Mouse (Mus musculus) heart, postnatal 0 days (tissue): ENCODE results near the gene Scn11a. TPM values are rescaled to one million over a fixed set of nuclear protein-coding genes. Genes with fewer than 3 reads are reported as not detected.
A peak's percentile ranks its signal among the peaks of the same experiment; 100 is the strongest.

Experiments used
- ATAC-seq: fragments of 200-750 bp; cut with Nextera tagmentation; 2 replicates; pipeline ENCODE4 v1.8.0; 2017; ENCODE audit warnings: low read depth, moderate number of reproducible peaks, moderate library complexity; ENCODE audit not compliant: insufficient read depth
- DNase-seq: peaks from one replicate; pipeline ENCODE4 v3.0.0-alpha.2; 2016; ENCODE audit warnings: low spot score
- H3K27ac ChIP-seq: fragments of 300-500 bp; sonication (generic); 2 replicates; pipeline ENCODE4 v1.5.1; 2014; ENCODE audit warnings: low read depth, mild to moderate bottlenecking
- H3K27me3 ChIP-seq: fragments of 300-500 bp; sonication (generic); 2 replicates; pipeline ENCODE4 v1.6.1; 2014; ENCODE audit warnings: low read length, mixed read lengths; ENCODE audit not compliant: control insufficient read depth, insufficient read depth
- H3K36me3 ChIP-seq: fragments of 300-500 bp; sonication (generic); replicated peaks from 2 replicates; pipeline ENCODE4 v1.6.1; 2014; ENCODE audit warnings: low read length, mixed read lengths; ENCODE audit not compliant: control insufficient read depth, insufficient read depth
- H3K4me1 ChIP-seq: fragments of 300-500 bp; sonication (generic); 2 replicates; pipeline ENCODE4 v1.6.1; 2014; ENCODE audit warnings: antibody characterized with exemption; ENCODE audit not compliant: control insufficient read depth, insufficient read depth
- H3K4me2 ChIP-seq: fragments of 300-500 bp; sonication (generic); 2 replicates; pipeline ENCODE4 v1.6.1; 2014; ENCODE audit warnings: low read depth, mild to moderate bottlenecking, low read length, moderate library complexity
- H3K4me3 ChIP-seq: fragments of 300-500 bp; sonication (generic); 2 replicates; pipeline ENCODE4 v1.5.1; 2014; ENCODE audit warnings: low read depth, low read length
- H3K9ac ChIP-seq: fragments of 300-500 bp; sonication (generic); replicated peaks from 2 replicates; pipeline ENCODE4 v1.6.1; 2014; ENCODE audit warnings: low read depth, low read length, mixed read lengths
- H3K9me3 ChIP-seq: fragments of 300-500 bp; sonication (generic); replicated peaks from 2 replicates; pipeline ENCODE4 v1.6.1; 2016; ENCODE audit warnings: low read length; ENCODE audit not compliant: control insufficient read depth
- CTCF ChIP-seq: IDR thresholded peaks from 2 replicates; pipeline ENCODE4 v1.5.1; 2016; ENCODE audit warnings: antibody characterized with exemption, control low read depth, low read depth
- EP300 ChIP-seq: IDR thresholded peaks from 2 replicates; pipeline ENCODE4 v1.6.1; 2016; ENCODE audit warnings: antibody characterized with exemption, low read depth
- WGBS: fragments of 180-500 bp; shearing (Covaris S2); extraction: QIAGEN DNeasy Blood & Tissue Kit; methylation state at CpG from one replicate; pipeline ENCODE4 v1.1.7; 2014; 5-methylcytosine and 5-hydroxymethylcytosine counted together
- polyA plus RNA-seq: library from polyadenylated mRNA; unstranded; fragments of >200 nt; fragmentation: Nextera tagmentation; extraction: Ambion mirVana; gene quantifications from 2 replicates; pipeline ENCODE4 v1.2.1, GENCODE M21; 2015
- total RNA-seq: library from RNA; depleted of rRNA; stranded (reverse); fragments of >200 nt; gene quantifications from 2 replicates; pipeline ENCODE4 v1.2.3, GENCODE M21; 2014; ENCODE audit warnings: low replicate concordance

The Scn11a gene
- total and polyA plus RNA-seq, 2 experiments from 2014 or later, result 0.03 TPM; not detected in 1

DNA sequence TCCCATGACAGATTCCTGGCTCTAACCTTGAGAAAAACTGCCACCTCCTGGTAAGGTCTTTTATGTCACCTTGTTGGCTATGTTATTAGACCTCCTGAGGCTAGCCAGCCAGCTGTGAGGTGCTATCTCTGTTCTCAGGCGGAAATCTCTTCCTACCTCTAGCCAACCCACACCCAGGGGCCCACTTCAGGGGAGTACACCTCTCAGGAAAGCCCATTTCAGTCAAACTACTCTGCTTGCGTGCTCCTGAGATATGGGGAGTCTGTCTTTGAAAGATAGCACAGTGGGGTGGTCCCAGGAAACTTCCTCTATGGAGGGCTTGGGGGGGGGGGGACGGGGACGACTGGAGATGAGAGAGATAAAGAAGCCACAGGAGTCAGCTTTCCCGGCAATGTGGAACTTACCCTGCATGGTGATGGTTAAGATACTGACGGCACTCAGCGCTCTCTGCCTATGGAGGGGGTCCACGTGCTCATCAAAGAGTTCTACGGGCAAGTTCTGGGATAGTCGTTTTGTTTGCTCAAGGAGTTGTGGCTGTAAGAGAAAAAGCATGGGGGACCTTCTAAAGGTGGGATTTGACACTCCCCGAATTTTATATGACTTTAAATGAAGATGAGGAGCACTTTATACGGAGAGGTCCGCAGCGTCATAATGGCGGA, 29.9 kb downstream of the Scn11a start:
- H3K4me2 ChIP-seq, result no peak overlapping the region
- H3K4me1 ChIP-seq, result peaks cover 6% of the 10 kb centered on the region
- peak overlapping the region; percentile 58 for H3K27ac ChIP-seq
- H3K27me3 ChIP-seq, result no peaks in the 10 kb centered on the region
- 62% methylated on average over 15 of the region's 15 CpGs for WGBS
- H3K36me3 ChIP-seq, result no peaks in the 10 kb centered on the region
- ATAC-seq (peak; percentile 31), DNase-seq (no peak)
- H3K9ac ChIP-seq, result no peak overlapping the region
- H3K4me3 ChIP-seq, result no peak overlapping the region
- no peaks in the 10 kb centered on the region for H3K9me3 ChIP-seq
- TF ChIP-seq CTCF (0 out of 2 replicates have a peak, but pooled peaks have one; percentile 7), EP300 (no peak)

GRCm38 (mm10) chr9:119794470-119794869, 30.8 kb downstream of the Scn11a start:
- Histone ChIP-seq H3K9ac (no peak overlapping the region), H3K4me3 (no peak overlapping the region), H3K9me3 (no peaks in the 10 kb centered on the region), H3K36me3 (no peaks in the 10 kb centered on the region), H3K4me2 (no peak overlapping the region; the same call in 1 of the 2 replicates), H3K4me1 (peaks cover 6% of the 10 kb centered on the region), H3K27ac (peak overlapping the region; percentile 62), H3K27me3 (no peaks in the 10 kb centered on the region)
- 24% methylated on average over 4 of the region's 4 CpGs for WGBS
- peak; percentile 84 for ATAC-seq
- peak; percentile 75 for DNase-seq
- TF ChIP-seq EP300, result no peak
- TF ChIP-seq CTCF, result no peak

- Histone ChIP-seq H3K4me2 (no peak overlapping the region), H3K27ac (no peak overlapping the region), H3K27me3 (no peaks in the 10 kb centered on the region), H3K4me3 (no peak overlapping the region), H3K4me1 (peaks cover 6% of the 10 kb centered on the region), H3K9me3 (no peaks in the 10 kb centered on the region), H3K36me3 (no peaks in the 10 kb centered on the region), H3K9ac (no peak overlapping the region)
- ATAC-seq (no peak), DNase-seq (no peak)
- peak; percentile 42 for TF ChIP-seq CTCF
- no peak for TF ChIP-seq EP300
- WGBS, result 54% methylated on average over 9 of the region's 9 CpGs
Observed at GRCm38 (mm10) chr9:119792505-119792904, 32.8 kb downstream of the Scn11a start.

GRCm38 (mm10) chr9:119780901-119781300, 44.4 kb downstream of the Scn11a start:
- ATAC-seq, result no peak
- no peak overlapping the region for H3K4me3 ChIP-seq
- no peaks in the 10 kb centered on the region for H3K4me1 ChIP-seq
- WGBS, result 82% methylated on average over 3 of the region's 3 CpGs
- H3K36me3 ChIP-seq, result no peaks in the 10 kb centered on the region
- H3K9me3 ChIP-seq, result no peaks in the 10 kb centered on the region
- H3K27me3 ChIP-seq, result no peaks in the 10 kb centered on the region
- DNase-seq, result no peak
- H3K4me2 ChIP-seq, result no peak overlapping the region
- H3K27ac ChIP-seq, result no peak overlapping the region
- TF ChIP-seq EP300 (no peak), CTCF (no peak)
- no peak overlapping the region for H3K9ac ChIP-seq

GRCm38 (mm10) chr9:119776661-119777060, 48.6 kb downstream of the Scn11a start:
- H3K4me3 ChIP-seq, result no peak overlapping the region
- no peaks in the 10 kb centered on the region for H3K4me1 ChIP-seq
- no peak overlapping the region for H3K4me2 ChIP-seq
- DNase-seq, result no peak
- TF ChIP-seq EP300 (no peak), CTCF (no peak)
- no peak for ATAC-seq
- peaks cover 3% of the 10 kb centered on the region; the same call in 1 of the 2 replicates for H3K9me3 ChIP-seq
- no peaks in the 10 kb centered on the region for H3K36me3 ChIP-seq
- no peaks in the 10 kb centered on the region for H3K27me3 ChIP-seq
- H3K27ac ChIP-seq, result no peak overlapping the region
- no peak overlapping the region for H3K9ac ChIP-seq
- 74% methylated on average over 7 of the region's 7 CpGs for WGBS

- H3K4me3 ChIP-seq, result no peak overlapping the region
- no peaks in the 10 kb centered on the region for H3K9me3 ChIP-seq
- H3K9ac ChIP-seq, result no peak overlapping the region
- no peak overlapping the region for H3K27ac ChIP-seq
- no peaks in the 10 kb centered on the region for H3K36me3 ChIP-seq
- 33% methylated on average over 7 of the region's 7 CpGs for WGBS
- H3K4me2 ChIP-seq, result no peak overlapping the region
- DNase-seq (no peak), ATAC-seq (no peak)
- no peaks in the 10 kb centered on the region for H3K27me3 ChIP-seq
- TF ChIP-seq EP300 (no peak), CTCF (peak; percentile 36)
- H3K4me1 ChIP-seq, result no peaks in the 10 kb centered on the region
Observed at GRCm38 (mm10) chr9:119768585-119768984, 56.7 kb downstream of the Scn11a start.
